Mouse (Mus musculus) embryonic fibroblast, embryonic 13.5 days (primary cell): Measurements from ENCODE around the gene Adprhl1. TPM values are rescaled to one million over a fixed set of nuclear protein-coding genes. Genes with fewer than 3 reads are reported as not detected.
A peak's percentile ranks its signal among the peaks of the same experiment; 100 is the strongest.

ENCODE experiments used
- H3K27ac ChIP-seq: 2 replicates; pipeline ENCODE4 v1.5.1; 2012; ENCODE audit warnings: low read length, control low read depth, inconsistent platforms; ENCODE audit not compliant: insufficient read depth
- H3K4me1 ChIP-seq: 2 replicates; pipeline ENCODE4 v1.6.1; 2011; ENCODE audit warnings: low read length; ENCODE audit not compliant: control insufficient read depth, insufficient read depth
- H3K4me3 ChIP-seq: 2 replicates; pipeline ENCODE4 v1.5.1; 2011; ENCODE audit warnings: mild to moderate bottlenecking, control low read depth, low read length; ENCODE audit not compliant: insufficient read depth
- CTCF ChIP-seq: IDR thresholded peaks from 2 replicates; pipeline ENCODE4 v1.5.1; 2011; ENCODE audit warnings: mild to moderate bottlenecking, control low read depth, low read length, moderate library complexity, borderline replicate concordance; ENCODE audit not compliant: insufficient read depth
- POLR2A ChIP-seq: IDR thresholded peaks from 2 replicates; pipeline ENCODE4 v1.6.1; 2011; ENCODE audit warnings: low read depth, mild to moderate bottlenecking, control low read depth, low read length, moderate library complexity
- polyA plus RNA-seq: library from polyadenylated mRNA; stranded (reverse); fragments of >200 nt; gene quantifications from 2 replicates; pipeline ENCODE4 v1.2.4, GENCODE M21; 2011; ENCODE audit warnings: low read depth; ENCODE audit not compliant: missing spikeins, insufficient read length

Adprhl1 gene
- polyA plus RNA-seq, 1 experiment: not detected

DNA sequence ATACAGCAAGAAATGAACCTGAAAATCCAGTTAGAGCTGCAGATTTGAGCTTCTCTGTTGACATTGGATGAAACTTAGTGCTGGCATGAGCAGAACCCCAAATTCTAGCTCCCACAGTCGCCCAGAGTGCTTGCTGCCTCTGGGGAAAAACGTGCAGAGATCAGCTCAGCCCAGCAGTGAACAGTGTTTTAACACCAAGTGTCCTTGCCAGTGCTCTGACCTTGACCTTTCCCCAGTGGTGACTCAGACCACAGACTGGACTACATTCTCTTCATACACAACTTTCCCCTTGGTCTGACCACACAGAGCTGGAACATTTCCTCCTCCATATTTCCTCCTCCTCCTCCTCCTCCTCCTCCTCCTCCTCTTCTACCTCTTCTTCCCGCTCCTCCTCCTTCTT, 51.9 kb downstream of the Adprhl1 start:
- Histone ChIP-seq H3K4me1 (no peaks in the 10 kb centered on the region), H3K4me3 (no peak overlapping the region), H3K27ac (no peak overlapping the region)
- no peak for TF ChIP-seq CTCF
- no peak for TF ChIP-seq POLR2A

DNA sequence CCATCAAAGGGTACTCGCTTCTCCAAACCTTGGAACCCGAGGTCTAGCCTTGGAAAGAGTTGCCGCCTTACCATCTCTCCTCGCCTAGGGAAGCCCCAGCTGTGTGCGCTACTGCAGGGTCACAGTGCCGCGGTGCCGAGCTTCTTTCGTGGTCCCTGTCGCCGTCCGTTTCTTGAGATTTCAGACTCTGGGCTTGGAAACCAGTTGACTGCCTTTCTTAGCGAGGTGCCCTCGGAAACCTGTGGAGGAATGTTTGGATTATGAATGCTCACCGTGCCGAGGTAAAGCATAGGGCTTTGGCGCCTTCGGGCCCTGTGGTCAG, 53.0 kb downstream of the Adprhl1 start:
- TF ChIP-seq CTCF (no peak), POLR2A (no peak)
- peak overlapping the region; percentile 29; the same call in 1 of the 2 replicates for H3K4me3 ChIP-seq

DNA sequence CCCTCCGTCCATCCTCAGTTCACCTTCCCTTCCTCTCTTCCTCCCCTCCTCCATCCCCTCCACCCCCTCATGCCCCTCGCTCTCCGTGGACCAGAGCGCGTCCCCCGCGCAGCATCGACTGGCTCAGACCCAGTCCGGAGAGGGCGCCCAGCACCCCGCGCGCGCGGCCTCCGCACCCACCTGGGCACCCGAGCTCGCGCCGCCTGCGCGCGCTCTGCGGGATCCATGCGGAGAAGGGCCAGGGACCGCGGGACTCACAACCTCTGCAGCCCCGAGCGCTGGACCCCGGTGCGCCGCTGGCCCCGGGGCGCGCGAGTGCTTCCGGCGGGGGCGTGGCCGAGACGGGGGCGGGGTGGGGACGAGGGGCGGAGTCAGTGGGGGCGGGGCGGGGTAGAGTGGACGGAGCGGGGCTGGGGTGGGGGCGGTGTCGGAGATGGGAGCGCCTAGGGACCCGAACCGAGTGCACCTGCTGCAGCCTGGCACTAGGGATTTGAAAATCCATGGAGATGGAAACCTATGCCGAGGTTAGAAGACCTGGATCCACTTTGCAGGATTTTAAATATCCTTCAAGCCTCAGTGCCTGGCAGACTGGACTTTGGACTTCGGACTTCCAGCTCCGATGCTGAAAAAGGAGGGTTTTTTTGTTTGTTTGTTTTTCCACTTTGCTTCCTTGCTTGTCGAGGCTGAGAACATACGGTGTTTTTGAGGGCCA, 53.5 kb downstream of the Adprhl1 start, which contains the start of gene Grtp1:
TSS of gene Grtp1 (minus strand) at position 320 of the 712 bp plus-strand sequence.
- TF ChIP-seq CTCF: no peak
- no peak for TF ChIP-seq POLR2A
- Histone ChIP-seq H3K4me1 (no peaks in the 10 kb centered on the region), H3K4me3 (peak within 1 kb of the TSS; percentile 56), H3K27ac (no peak within 1 kb of the TSS)

More for the DNA sequence above, 53.0 kb downstream of the Adprhl1 start:
- H3K27ac ChIP-seq: no peak overlapping the region
- H3K4me1 ChIP-seq: no peaks in the 10 kb centered on the region

DNA sequence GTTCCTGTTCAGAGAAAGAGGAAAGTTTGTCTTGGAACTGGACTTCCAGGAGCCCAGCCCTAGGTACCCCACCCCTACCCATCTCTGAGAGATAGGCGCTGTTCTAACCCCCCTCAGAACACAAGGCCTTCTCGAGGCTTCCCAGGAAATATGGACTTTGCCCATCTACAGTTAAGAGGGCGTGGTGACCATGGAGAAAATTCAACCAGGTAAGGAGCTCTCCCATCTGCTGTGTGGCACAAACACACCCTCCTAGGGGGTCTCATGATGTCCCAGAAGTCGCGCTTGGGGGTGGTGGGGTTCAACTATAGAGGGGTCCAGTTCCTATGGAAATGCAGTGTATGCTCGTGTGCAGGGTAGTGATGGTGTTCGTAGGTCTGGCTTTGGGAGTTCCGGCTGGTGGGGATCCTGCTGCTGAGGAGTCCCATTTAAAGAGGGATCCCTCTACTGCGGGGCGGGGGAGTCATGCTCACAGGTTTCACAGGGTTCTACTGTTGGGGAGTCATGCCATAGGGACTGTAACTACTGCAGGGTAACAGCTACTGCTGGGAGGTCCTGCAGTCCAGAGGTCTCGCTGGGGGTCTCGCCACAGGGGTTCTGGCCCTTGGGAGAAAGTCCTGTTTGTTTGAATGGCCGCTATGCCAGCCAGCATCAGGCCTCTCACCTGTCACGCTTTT, 54.4 kb downstream of the Adprhl1 start:
- TF ChIP-seq POLR2A (no peak), CTCF (no peak)
- H3K27ac ChIP-seq: no peak overlapping the region
- peak overlapping the region; percentile 56; the same call in 1 of the 2 replicates for H3K4me3 ChIP-seq
- H3K4me1 ChIP-seq: no peaks in the 10 kb centered on the region

DNA sequence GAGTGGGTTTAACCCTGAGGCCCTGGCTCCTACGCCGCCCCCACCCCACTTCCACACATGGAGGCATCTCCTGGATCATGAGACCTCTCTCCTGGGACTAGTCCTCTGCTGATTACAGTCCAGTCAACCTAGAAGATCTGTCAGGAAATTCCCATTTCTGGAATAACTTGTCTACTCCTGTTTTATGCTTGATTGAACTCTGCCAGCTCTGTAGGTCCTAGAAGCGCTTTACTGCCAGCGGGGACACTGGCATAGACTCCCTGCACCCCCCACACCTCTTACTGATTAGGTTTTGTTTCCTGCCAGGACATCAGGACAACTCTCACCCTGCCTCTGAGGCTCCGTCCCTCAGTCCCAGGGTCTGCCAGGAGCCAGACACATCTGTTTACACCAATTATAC, 56.5 kb downstream of the Adprhl1 start:
- Histone ChIP-seq H3K4me1 (no peaks in the 10 kb centered on the region), H3K27ac (no peak overlapping the region), H3K4me3 (no peak overlapping the region)
- TF ChIP-seq POLR2A: no peak
- TF ChIP-seq CTCF: no peak

DNA sequence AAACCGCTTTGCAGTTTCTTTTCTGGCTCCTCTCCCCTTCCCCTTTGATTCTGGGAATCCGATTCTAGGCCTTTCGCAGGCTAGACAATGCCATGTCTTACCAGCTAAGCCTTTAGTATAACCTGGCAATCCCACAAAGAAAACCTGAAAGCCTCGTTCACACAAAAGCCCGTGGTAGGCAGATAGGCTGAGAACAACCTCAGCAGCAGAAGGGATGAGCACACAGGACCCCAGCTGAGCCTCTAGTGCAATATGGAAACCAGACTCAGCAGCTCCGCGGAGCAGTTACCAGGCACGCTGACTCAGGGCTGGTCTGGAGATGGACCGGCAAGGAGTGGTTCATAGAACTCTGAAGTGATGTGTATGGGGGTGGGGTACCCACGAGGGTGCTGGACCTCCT, 59.1 kb downstream of the Adprhl1 start:
- no peak for TF ChIP-seq CTCF
- TF ChIP-seq POLR2A: no peak
- H3K27ac ChIP-seq: peak overlapping the region; percentile 53; the same call in 1 of the 2 replicates
- H3K4me1 ChIP-seq: no peaks in the 10 kb centered on the region
- H3K4me3 ChIP-seq: no peak overlapping the region

DNA sequence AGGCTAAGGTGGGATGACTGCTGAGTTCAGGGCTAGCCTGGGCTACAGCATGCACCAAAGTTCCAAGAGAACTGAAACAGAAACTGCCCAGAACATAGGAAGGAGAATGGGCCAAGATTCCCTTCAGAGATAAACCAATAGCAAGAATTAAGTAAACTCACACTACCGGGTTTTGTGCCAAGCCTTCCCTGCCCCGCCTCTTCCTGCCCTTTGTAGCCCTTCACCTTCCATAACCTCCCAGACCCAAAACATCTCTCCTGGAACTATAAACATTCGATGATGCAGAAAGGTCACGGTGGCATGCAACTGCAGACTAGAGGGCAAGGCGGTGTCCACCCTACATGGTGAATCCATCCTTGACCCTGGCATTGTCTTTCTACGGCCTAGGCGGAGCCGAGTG, 63.7 kb downstream of the Adprhl1 start:
- Histone ChIP-seq H3K27ac (no peak overlapping the region), H3K4me1 (no peaks in the 10 kb centered on the region), H3K4me3 (no peak overlapping the region)
- TF ChIP-seq CTCF (no peak), POLR2A (no peak)

DNA sequence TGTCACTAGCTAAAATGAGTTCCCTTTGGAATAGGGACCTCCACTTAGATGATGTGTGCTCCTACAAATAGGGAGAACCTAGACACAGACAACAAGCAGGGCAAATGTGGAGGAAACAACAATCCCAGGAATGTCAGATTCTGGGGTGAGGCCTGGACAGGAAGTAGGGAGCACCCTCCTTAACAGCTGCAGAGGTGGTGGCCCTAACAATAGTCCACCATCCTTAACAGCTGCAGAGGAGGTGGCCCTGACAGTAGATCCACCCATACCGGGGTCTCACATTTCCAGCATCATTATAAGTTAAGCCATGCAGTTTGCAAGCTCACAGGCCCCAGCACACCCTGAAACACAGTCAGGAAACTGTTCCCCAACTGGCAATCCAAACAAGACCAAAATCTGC, 65.1 kb downstream of the Adprhl1 start:
- TF ChIP-seq CTCF (no peak), POLR2A (no peak)
- no peak overlapping the region for H3K27ac ChIP-seq
- H3K4me3 ChIP-seq: no peak overlapping the region
- H3K4me1 ChIP-seq: no peaks in the 10 kb centered on the region

DNA sequence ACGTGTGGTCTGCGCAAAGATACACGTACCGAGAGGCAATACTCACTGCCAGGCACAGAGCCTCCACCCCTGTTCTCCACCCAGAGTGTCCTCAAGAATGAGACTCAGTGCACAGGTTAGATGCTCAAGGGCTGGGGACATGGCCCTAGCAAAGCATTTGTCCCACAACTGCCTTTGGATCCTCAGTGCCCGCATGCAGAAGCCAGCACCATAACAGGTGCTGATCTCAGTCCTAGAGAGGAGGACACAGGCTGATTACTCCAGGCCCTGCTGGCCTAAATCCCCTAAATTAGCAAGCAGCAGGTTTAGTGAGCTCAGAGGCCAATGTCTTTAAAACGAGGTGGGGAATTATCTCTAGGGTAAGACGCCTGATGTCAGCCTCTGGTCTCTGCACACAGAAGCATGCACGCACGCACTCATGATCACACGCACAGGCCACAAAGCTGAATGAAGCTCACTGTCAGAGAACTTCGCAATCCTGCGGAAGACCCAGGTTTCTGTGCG, 65.9 kb downstream of the Adprhl1 start:
- H3K4me1 ChIP-seq: no peaks in the 10 kb centered on the region
- TF ChIP-seq POLR2A: no peak
- TF ChIP-seq CTCF: no peak
- H3K4me3 ChIP-seq: no peak overlapping the region
- H3K27ac ChIP-seq: no peak overlapping the region

DNA sequence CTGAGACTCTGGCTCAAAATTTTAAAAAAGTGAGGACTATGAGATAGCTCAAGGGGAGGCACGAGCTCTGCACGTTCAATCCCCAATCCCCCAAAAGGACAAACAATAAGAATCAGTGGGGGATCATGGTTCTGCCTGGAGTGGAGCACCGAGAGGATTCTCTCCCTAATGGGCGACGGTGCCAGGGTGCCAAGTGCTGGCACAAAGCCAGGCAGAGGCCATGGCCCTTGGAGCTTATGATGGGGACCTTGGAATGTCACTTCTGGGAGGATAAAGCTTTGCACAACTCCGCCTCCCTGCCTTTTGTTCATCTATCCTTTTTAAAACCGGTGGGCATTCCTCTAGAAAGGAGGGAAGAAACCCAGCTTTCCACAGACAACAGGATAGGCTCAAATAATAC, 66.3 kb downstream of the Adprhl1 start:
- H3K27ac ChIP-seq: no peak overlapping the region
- no peaks in the 10 kb centered on the region for H3K4me1 ChIP-seq
- no peak overlapping the region for H3K4me3 ChIP-seq
- TF ChIP-seq CTCF (no peak), POLR2A (no peak)

DNA sequence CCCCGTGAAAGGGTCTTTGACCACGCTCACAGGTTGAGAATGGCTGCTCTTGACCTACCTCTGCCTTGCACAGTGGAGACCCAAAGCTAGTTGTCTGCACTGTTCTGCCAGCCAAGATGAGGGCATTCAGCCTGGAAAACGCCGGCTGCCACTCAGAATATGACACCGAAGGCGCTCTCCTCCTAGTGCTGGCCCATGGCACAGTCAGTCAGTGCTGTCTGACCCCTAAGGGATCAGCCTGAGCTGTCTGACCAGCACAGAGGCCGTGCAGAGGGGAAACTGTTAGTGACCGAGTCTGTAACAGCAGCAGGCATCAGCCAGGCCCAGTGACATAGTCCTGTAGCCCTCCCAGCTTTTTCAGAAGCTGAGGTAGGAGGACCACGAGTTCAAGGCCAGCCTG, 66.7 kb downstream of the Adprhl1 start:
- H3K27ac ChIP-seq: no peak overlapping the region
- H3K4me3 ChIP-seq: no peak overlapping the region
- no peak for TF ChIP-seq CTCF
- no peak for TF ChIP-seq POLR2A
- no peaks in the 10 kb centered on the region for H3K4me1 ChIP-seq
